7 mouse cellular contexts compared by ENCODE assay signal in genomic region chr11:111445764-111446163, GRCm38 (mm10).
DNase-seq lines count a peak whose midpoint lies in the region; TF ChIP-seq lines count a peak whose summit lies in the region.

No protein-coding gene starts in this region.

- no peak overlapping the region for H3K9ac ChIP-seq in ES-Bruce4 (ENCODE audit: low read depth, poor library complexity, severe bottlenecking)

- no peaks in the 10 kb centered on the region for H3K9me3 ChIP-seq in ES-Bruce4 (replicated peaks; ENCODE audit: control insufficient read depth, insufficient read depth, low read length, poor library complexity, severe bottlenecking)

- TF ChIP-seq EP300 in ES-Bruce4 (IDR thresholded peaks at IDR 0.05; ENCODE audit: insufficient read depth, low read depth, low read length) = no peak

- no peaks in the 10 kb centered on the region for H3K27me3 ChIP-seq in ES-Bruce4 (ENCODE audit: control insufficient read depth, insufficient read depth, low read length, poor library complexity, severe bottlenecking)

- no peaks in the 10 kb centered on the region for H3K4me1 ChIP-seq in ES-Bruce4 (ENCODE audit: control insufficient read depth, insufficient read depth, low read length)

- no peak overlapping the region for H3K4me3 ChIP-seq in ES-Bruce4 (ENCODE audit: low read depth, low read length)

- TF ChIP-seq POLR2A in ES-Bruce4 (IDR thresholded peaks at IDR 0.05; ENCODE audit: insufficient read depth, low read length) = no peak

- H3K27ac ChIP-seq in ES-Bruce4 (ENCODE audit: insufficient read depth, low read length) = no peak overlapping the region

- H3K36me3 ChIP-seq in ES-Bruce4 (ENCODE audit: control insufficient read depth, insufficient read depth, low read length, poor library complexity, severe bottlenecking) = no peaks in the 10 kb centered on the region

- peak; percentile 62 for DNase-seq in kidney, adult 9 months
- no peak for DNase-seq in kidney, postnatal 25 days
- DNase-seq in WW6 (ENCODE audit: low read depth, low spot score) = peak; percentile 34
- DNase-seq in induced T-regulatory cell, adult 2 months (ENCODE audit: low read depth) = peak; percentile 30
- DNase-seq in right cerebral cortex, postnatal 25 days = no peak
- no peak for DNase-seq in cerebellum, adult 8-10 months

- TF ChIP-seq CTCF in ES-Bruce4 (IDR thresholded peaks at IDR 0.05; ENCODE audit: low read depth, low read length) = peak; percentile 6

Comparison
In these comparisons a context has a peak if more than half of its experiments do, and no peak if none do; other contexts are left out.
1. DNase-seq: peak in kidney, adult 9 months (single experiment), WW6 (single experiment) and induced T-regulatory cell, adult 2 months (single experiment); none in kidney, postnatal 25 days (0 of 2), right cerebral cortex, postnatal 25 days (single experiment) and cerebellum, adult 8-10 months (single experiment).